Mouse (Mus musculus): Measurements from ENCODE around the gene Lrrc4c.

Lrrc4c gene

DNA sequence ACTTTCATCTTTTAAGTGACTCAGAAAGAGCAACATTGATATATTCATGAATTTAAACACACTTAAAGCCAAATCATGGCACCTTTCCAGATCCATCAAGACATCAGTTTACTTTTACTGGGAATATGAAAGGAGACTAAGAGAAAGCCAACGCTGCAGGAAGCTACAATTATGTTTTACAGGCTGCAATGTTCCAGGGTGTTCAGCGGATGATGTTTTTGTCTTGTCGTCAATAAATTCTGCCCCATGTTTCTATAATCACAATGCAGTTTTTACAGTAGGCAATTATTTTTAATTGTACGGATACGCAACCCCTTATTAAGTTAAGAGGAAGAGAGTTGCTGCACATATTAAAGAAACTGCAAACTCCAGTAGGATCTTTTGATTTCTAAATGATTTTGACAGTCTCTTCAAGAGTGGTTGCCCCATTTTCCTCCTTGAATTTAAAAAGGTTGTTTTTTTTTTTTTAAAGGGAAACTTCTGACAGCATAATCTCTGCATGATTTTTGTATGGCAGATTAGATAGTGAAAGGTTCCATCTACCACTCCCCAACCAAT is 532.9 kb downstream of the Lrrc4c start:
- no peak for DNase-seq (ENCODE audit: low spot score in 2 of 2)

DNA sequence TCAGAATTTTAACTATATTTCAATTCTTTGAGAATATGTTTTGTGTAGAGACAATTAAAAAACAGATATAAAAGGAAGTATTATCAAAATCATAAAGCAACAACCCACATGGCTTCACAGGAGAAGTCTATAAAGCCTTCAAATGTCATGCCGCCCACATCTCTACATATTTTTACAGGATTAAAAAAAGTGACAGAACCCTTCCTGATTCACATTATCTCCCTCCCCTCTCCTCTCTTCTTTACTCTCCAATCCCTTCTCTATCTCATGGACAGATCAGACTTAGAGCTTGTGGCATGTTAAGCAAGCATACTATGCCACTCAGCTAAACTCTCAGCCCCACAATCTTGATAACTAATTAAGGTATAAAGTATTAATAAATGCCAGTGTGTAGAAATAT is 535.8 kb downstream of the Lrrc4c start:
- DNase-seq (ENCODE audit: low spot score in 2 of 2): no peak

DNA sequence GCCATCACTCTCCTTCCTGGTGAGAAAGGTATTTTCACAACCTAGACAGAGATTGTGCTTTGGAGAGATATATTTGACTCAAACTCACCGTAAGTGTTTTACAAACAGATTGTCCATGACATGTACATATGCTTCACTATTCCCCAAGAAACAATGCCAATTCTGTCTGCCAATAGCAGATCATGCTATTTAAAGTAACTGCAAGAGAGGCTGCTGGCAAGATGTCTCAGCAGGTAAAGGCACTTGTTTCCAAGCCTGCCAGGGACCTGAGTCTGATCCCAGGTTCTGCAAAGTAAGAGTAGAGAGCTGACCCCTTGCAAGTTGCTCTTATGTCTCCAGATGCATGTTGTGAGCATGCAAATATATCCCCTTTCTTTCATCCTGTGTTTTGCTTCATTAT is 558.1 kb downstream of the Lrrc4c start:
- DNase-seq (ENCODE audit: low spot score in 2 of 2): no peak

DNA sequence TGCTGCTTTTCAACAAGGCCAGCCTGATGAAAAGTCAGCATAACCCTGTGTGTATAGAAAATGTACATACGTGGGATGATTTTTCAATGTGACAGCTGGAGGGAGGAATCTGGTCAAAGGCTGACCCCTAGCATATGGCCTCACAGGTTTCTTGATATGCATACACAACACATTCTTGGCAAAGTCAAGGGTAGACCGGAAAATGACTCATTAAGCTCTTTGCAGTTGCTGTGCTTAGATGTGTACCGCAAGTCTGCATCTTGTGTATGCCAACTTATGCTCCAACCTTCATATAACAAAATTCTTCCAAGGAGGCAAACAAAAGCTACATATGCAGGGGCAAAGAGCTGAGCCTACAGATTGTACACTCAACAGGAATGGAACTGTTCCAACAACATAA is 631.6 kb downstream of the Lrrc4c start:
- DNase-seq (ENCODE audit: low spot score in 2 of 2): no peak

DNA sequence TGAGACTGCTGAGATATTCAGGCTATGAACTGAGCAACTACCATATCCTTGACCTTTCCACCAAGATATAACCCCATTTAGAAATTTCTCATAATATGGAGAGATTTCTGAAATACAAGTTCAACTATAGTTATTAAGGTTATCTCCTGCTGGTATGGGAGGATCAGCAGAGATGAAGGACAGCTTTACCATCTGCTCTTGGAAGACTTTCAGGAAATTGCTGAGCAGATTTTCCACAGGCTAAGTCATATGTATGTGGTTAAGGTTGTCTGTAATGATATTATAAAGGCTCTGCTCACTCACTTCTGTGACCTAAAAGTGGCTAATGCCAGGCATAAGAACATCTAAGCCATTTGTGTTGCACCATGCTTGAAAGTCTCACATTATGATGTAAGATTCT is 681.6 kb downstream of the Lrrc4c start:
- DNase-seq (ENCODE audit: low spot score in 2 of 2): no peak

DNA sequence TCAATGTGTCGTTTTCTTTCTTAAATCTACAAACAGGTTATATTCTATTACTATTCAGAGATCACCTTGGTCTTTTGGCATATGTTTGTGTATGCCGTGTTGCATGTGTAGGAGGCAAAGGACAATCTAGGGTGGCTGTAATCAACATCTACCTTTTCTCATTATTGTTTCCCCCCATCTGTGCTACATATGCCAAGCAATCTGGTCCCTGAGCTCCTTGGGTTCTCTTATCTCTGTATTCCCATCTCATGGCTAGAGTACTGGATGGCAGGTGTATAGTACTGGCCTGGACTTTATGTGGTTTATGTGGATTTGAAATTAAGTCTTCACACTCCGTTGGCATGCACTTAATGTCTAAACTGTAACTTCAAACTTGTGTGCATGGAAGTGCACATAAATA is 700.4 kb downstream of the Lrrc4c start:
- DNase-seq (ENCODE audit: low spot score in 2 of 2): no peak

DNA sequence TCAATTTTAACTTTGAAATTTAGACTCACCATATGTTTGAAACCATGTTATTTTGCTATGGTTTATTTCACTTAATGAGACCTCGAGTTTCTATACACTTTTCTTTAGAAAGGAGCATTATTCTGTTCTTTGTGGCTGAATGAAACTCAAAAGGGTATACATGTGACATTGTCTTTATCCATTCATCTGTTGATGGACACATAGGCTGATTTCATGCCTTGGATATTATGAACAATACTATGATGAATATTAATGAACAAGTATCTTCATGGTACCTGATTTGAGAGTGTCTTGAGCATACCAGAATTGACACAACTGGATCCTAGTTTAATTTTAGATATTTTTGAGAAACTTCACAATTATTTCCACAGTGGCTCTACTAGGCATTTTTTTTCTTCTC is 709.0 kb downstream of the Lrrc4c start:
- no peak for DNase-seq (ENCODE audit: low spot score in 2 of 2)

DNA sequence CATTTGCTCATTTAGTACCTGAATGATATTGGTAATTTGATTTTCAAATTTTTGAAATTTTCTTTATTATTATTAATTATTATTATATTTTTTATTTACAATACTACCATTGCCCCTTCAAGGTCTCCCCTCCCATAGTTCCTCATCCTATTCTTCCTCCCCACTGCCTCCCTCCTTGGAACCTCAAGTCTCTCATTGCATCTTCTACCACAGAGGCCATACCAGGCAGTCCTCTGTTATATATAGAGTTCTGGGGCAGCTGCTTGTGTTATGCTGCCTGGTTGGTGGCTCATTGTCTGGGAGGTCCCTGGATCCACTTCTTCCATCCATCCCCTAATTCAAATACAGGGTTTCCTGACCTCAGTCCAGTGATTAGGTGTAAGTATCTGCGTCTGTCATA is 709.6 kb downstream of the Lrrc4c start:
- DNase-seq (ENCODE audit: low spot score in 2 of 2): no peak

DNA sequence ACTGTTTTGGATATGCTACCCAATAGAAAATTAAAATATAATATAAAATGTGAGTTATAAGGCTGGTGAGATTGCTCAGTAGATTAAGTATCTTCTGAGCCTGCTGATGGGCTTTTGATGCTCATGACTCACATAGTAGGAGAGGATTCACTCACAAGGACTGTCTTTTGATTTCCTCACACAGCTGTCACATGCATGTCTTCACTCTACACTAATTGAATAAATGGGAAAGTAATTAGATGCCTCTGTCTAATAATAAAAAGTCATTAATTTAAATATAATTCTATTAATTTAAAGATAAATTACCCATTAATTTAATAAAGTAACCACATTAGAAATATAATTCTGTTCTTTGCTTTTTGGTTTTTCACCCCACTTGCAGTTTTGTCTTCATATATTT is 718.4 kb downstream of the Lrrc4c start:
- no peak for DNase-seq (ENCODE audit: low spot score in 2 of 2)

DNA sequence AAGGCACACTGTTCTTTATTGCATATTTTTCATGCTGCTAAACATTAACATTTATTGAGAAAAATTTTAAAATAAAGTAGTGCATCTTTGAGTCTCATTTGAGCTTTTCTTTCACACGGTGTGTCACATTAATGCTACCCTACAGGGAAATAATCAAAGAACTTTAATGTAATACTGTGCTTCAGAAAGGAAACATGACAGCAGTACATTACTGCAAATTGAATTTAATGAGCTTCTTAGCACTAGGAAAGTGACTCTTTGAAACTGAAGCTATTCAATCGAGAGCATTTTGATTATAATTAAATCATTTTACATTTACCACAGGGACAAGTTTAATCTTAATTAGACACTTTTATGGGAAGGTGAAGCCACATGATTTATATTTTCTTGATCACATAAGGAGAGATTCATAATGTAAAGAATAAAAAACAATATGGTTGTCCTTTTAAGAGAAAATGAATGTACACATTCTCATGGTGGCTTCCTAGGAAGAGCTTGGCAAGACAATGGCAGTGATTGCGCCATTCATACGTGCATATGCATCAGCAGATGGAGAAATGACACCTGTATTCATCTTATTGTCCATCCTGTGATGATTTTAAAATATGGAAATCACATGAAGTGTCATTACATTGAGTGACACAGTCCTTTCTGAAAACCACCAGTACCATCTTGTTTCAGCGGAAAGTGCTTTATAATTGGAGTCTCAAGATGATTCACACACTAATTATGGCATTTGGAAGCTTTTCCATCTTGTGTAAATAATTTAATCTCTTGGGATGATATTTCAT is 719.2 kb downstream of the Lrrc4c start:
- no peak for DNase-seq (ENCODE audit: low spot score in 2 of 2)

DNA sequence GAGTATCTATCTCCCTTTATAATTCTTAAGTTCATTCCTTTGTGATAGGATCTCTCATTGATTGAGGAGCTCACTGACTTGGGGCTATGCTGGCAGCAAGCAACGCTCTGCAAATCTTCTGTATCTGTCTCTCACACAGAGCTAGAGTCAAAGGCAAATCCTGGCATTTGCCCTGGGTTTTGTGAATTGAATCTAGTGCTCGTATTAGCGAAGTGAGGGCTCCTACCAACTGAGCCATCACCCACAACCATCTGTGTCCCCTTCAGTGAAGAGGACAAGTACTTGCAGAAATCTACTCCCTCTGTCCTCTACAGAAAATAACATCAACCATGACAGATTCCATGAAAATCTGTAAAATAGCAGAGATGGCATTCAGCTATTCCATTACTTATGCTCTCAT is 726.0 kb downstream of the Lrrc4c start:
- DNase-seq (ENCODE audit: low spot score in 2 of 2): no peak

DNA sequence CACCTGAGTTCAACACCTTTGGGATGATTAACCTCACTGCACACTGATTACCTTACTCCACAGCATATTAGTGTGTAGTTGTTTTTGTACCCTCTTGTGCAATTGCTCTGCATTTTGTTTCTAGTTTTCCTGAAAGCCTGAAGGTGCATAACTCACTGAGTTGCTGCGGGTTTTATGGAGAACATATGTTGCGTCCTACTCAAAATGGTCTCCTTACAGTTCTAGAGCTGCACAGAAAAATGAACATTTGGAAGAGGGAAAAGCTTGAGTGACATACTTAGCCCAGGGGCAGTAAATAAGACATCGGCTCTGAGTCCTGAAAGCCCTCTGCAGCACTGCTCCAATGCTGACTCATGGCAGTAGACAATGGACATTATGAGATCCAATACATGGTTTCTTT is 727.7 kb downstream of the Lrrc4c start:
- DNase-seq (ENCODE audit: low spot score in 2 of 2): no peak

DNA sequence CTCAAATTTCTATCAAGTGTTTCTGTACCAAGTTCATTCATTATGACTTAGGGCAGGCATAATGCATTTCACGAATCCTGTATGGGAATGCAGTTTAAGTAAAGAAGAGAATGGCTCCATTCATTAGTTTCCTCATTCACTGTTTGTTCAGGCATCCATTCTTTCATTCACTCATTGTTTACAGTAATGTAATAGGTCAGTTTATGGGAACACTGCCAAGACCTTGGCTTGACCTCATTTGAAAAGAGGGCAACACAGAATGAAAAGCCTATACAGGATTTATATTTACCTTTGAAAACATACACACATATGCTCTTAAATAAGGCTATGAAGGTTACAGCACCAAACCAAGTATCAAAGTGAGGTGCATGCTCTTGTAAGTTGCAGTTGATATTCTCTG is 762.2 kb downstream of the Lrrc4c start:
- DNase-seq (ENCODE audit: low spot score in 2 of 2): no peak

DNA sequence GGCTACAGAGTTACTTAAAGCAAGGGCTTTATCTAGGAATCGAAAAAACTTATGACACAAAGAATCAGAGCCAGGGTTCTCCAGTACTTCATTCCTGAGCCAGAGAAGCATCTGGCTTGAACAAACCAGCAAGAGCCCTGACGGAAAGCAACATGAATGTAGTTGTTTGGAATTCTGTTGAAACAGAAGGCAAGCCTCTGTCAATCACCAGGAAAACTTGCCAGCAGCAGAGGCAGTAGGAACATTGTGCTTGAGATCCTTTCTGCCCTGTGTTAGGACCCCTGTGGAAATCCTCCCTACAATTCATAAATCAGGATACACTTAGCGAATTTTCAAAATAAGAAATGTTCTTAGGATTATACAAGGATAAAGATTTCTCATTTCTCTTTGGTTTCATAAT is 780.0 kb downstream of the Lrrc4c start:
- DNase-seq (ENCODE audit: low spot score in 2 of 2): no peak

DNA sequence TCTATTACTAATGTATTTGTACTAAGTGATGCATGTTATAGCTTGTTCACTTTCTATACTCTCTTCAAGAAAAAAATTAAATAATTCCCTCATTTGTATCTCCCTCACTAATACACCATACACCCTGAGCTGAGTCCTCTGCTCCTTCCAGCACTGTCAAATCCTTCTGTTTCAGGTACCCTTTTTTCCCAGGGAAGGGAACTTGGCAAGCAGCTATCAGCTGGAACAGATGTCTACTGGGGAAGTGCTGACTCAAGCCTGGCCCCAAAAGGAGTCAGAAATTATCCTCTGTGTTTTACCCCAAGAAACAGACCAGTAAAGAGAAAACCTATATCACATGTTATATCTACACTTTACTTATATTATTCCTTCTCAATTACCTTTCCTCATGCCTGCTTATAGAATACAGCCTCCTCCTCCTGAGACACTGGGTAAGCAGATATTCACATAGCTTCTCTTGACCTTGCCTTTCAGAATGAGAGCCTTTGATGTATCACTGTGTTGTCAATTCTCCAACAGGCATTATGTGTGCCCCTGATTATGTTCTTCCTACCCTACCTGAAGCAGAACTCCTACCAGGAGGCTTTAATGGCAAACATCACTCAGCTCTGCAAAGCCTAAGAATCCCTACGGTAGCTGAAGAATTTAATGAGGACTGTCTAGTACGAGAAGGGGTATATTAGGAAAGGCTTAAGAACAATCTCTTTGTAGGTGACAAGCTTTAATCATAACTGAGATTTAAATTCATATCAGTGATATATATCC is 785.6 kb downstream of the Lrrc4c start:
- no peak for DNase-seq (ENCODE audit: low spot score in 2 of 2)

DNA sequence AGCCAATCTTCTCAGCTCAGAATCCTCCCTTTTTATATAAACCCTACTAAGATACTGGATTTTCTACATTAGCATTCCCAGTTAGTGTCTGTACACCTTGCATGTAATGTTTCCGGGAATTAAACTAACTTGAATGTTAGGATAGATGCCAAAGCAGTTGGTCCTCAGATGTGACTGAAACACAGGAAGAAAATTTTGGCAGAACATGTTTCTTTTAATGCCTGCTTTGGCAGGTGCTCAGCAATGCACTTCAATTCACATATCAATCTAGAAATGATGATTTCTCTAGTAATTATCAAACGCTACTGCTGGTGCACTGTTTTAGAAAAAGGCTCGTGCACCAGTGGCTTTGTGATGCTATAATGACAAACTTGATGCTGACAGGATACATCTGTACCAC is 806.3 kb downstream of the Lrrc4c start:
- DNase-seq (ENCODE audit: low spot score in 2 of 2): no peak

DNA sequence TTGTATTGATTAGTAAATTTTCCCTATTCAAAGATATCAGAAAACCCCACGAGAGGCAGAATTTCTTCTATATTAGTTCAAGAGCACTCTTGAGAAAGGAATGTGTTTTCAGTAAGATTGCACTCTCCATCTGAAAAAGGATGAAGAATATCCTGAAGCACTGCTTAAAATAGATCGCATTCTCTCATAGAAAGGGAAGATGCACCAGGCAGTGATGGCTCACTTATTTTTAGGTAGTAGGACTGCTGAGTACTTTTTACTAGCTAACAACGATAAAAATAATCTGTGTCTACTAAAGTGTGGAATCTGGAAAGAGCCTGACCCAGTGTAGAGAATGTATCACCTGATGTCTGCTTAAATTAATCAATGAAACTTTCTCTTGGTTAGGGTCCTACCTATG is 820.5 kb downstream of the Lrrc4c start:
- no peak for DNase-seq (ENCODE audit: low spot score in 2 of 2)

DNA sequence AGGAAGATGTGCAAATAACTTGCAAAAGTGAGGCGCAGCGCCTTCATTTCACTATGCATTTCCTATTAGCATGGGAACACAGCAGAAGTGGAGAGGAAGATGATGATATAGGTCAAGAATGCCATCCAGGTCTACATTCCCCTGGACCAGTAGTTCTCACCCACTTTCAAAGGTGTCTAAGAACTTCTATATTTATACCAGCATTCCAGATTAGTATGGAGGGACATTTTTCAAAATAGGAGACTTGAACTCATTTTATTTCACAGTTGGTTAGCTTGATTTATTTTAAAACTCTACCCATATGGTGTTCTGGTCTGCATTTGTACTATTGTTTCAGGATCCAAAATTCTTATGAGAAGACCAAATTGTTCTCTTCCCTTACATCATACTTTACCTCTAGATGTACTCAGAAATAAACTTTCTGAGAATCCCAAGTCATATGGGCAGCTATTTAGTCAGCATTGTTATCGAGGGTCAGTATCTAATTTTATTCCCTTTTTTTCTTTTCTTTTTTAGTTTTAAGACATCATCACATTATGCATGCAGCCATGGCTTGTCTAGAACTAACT is 833.7 kb downstream of the Lrrc4c start:
- DNase-seq (ENCODE audit: low spot score in 2 of 2): no peak

DNA sequence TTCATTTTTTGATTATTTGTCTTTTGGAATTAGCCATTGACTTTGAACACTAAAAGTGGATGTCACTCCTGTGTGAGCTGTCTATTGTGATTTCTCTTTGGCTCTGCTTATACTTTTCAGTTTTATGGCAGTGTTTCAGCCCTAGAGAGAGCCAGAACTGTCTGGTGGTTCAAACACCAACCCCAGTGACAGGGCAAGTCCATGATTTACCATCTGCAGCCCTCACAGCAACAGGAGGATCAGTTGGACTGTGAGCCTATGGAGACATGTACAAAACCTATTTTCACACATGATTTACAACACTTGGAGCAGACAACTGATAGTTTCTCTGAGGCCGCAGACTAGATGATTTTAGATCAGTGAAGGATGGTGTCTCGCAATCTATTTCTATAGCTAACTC is 847.8 kb downstream of the Lrrc4c start:
- no peak for DNase-seq (ENCODE audit: low spot score in 2 of 2)

DNA sequence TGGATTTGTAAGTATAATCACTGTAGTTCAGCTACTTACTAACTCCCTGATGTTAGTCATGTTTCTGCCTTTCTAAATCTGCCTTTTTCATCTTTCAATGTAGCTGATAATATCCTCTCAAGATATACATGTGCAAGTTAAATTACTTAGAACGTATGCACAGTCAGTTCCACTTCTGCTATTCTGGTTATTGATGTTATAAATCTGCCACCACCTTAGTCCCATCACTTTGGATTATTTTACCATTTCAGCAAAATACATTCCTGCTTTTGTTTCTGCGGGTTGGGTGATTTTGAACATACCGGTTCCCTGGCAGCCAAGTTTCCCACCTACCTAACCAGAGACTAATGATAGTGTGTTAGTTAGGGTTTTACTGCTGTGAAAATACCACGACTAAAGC is 860.4 kb downstream of the Lrrc4c start:
- no peak for DNase-seq (ENCODE audit: low spot score in 2 of 2)

DNA sequence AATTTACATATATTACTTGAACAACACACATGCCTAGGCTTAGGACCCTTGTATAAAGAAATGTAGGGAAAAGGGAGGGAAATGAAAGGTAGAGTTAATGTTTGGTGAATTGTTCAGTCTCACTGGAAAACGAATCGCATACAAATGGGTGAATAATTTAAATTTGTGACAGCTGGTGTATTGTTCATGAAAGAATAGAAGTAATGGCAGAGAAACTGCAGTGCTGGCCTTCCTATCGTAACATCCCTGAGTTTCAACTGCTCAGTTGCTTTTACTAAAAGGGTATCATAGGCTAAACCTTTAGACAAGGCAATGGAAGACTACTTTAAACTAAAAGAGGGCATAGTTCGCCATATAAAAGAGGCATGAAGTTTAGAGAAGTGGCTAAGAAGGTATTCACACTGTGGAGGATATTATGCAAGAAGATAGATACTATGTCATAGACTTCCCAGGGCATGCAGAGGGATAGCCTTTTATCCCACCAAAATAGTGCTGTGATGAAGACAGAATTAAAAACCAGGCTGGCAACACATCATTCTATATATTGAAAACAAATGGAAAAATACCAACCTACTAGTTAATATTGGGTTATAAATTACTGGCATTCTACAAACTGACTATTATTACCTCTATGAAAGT is 879.1 kb downstream of the Lrrc4c start:
- DNase-seq (ENCODE audit: low spot score in 2 of 2): no peak

DNA sequence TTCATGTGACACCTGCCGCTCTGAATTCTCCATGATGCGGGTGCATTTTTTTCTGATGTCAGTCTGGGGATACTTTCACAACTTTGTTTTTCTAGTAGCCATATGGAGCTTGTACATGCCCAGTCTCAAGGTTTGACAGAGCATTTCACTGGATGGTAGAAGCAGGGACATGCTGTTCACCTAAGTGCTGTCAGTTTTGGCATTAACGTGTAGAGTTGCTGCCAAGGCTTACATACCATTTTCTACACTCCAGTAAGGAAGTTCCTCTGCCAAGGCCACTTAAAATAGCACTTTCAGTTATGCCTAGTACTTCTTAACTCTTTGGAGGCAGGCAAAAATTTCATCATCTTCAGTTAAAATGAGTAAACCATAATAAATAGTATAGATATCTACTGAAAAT is 915.0 kb downstream of the Lrrc4c start:
- DNase-seq (ENCODE audit: low spot score in 2 of 2): no peak

Measured in spleen, postnatal 36 days (tissue).